Mouse (Mus musculus): Measurements from ENCODE around the gene Gm20388.
A peak's percentile ranks its signal among the peaks of the same experiment; 100 is the strongest.

DNA sequence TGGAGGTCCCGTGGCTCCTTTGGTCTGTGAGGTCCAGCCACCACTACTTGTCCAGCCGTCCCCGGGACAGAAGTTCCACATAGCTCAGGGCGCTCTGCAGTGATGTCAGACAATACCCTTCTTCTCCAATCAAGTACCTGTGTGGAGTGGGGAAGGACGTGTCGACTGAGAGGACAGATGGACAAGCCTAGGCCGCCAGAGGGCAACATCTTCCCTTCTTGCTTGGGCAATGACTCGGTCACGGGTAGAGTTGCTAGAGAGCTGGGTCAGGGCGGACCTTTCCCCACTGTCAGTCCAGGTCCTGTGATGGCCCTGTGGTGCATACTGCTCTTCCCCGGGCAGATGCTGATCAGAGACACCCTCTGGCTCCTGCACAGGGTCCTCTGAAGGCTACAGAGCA lies 3332.4 kb downstream of the Gm20388 start:
- TF ChIP-seq CTCF (conservative IDR thresholded peaks at IDR 0.05; ENCODE audit: insufficient read depth, insufficient read length, low read depth, low read length): peak; percentile 69
- no peak for TF ChIP-seq POLR2A (IDR thresholded peaks at IDR 0.05; ENCODE audit: low read depth, low read length)

Measured in kidney, adult 2 months (tissue).